Mouse (Mus musculus): ENCODE measurements around the gene Pla2g3. TPM values are rescaled to one million over a fixed set of nuclear protein-coding genes. Genes with fewer than 3 reads are reported as not detected.

Gene Pla2g3
- polyA plus RNA-seq, 1 experiment from 2014 or later: 0.53 TPM

Other genes with a start within 250 kb of the Pla2g3 start
- 216 and 228 TPM in 2 replicates for gene Drg1, start 221.9 kb upstream of the Pla2g3 start, polyA plus RNA-seq (2016; fragmentation: Nextera tagmentation; extraction: Ambion mirVana)
- gene Patz1, start 199.4 kb upstream of the Pla2g3 start, polyA plus RNA-seq (2016; fragmentation: Nextera tagmentation; extraction: Ambion mirVana): 72.2 and 75.0 TPM in 2 replicates
- gene Pik3ip1, start 157.9 kb upstream of the Pla2g3 start, polyA plus RNA-seq (2016; fragmentation: Nextera tagmentation; extraction: Ambion mirVana): 15.1 and 18.8 TPM in 2 replicates
- gene Limk2, start 79.1 kb upstream of the Pla2g3 start, polyA plus RNA-seq (2016; fragmentation: Nextera tagmentation; extraction: Ambion mirVana): 58.5 and 62.3 TPM in 2 replicates
- gene Rnf185, start 35.9 kb upstream of the Pla2g3 start, polyA plus RNA-seq (2016; fragmentation: Nextera tagmentation; extraction: Ambion mirVana): 35.4 and 36.8 TPM in 2 replicates
- 0.10 TPM in 1 of 2 replicates, not detected in the other for gene Inpp5j, start 16.5 kb downstream of the Pla2g3 start, polyA plus RNA-seq (2016; fragmentation: Nextera tagmentation; extraction: Ambion mirVana)
- gene Selenom, start 26.4 kb downstream of the Pla2g3 start, polyA plus RNA-seq (2016; fragmentation: Nextera tagmentation; extraction: Ambion mirVana): 79.4 and 80.2 TPM in 2 replicates
- 46.4 and 46.8 TPM in 2 replicates for gene Smtn, start 52.3 kb downstream of the Pla2g3 start, polyA plus RNA-seq (2016; fragmentation: Nextera tagmentation; extraction: Ambion mirVana)
- gene Morc2a, start 160.9 kb downstream of the Pla2g3 start, polyA plus RNA-seq (2016; fragmentation: Nextera tagmentation; extraction: Ambion mirVana): 50.5 and 54.0 TPM in 2 replicates

Measured in limb, embryonic 12.5 days (tissue).